12 mouse cellular contexts compared by ENCODE assay signal in the genomic region with DNA sequence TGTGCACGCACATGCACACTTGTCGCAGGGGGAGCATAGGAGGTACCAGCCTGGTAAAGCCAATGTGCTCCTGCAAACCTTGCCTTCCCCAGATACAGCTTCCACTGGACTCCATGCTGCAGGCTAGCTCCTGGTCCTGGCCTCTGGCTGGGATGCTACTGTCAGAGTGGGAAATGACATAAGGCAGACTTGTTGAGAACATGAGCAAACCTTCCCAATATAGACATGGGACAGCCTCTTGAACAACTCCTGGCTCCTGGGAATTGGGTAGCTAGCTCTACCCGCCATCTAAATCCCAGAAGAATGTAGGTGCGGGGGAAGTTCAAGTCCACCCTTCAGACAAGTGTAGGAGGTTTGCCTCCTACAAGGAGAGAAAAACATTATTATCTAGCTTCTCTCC. TPM values are rescaled to one million over a fixed set of nuclear protein-coding genes. Genes with fewer than 3 reads are reported as not detected.
A peak's percentile ranks its signal among the peaks of the same experiment; 100 is the strongest.
DNase-seq lines count a peak whose midpoint lies in the region; ATAC-seq lines count a peak whose summit lies in the region.
"Had no signal": no experiment of that assay in that cellular context is flagged by ENCODE, and none has a peak within 500 bp of the region (broad histone marks: within the 10 kb centered on the region; RNA-seq: fewer than 3 reads in every experiment).

No protein-coding gene starts in this region.

- WGBS in intestine, embryonic 14.5 days: 74% methylated on average over 4 of the region's 4 CpGs
- 85% methylated on average over 4 of the region's 4 CpGs for WGBS in intestine, embryonic 16.5 days
- WGBS in neural tube, embryonic 14.5 days: 81% methylated on average over 4 of the region's 4 CpGs

- H3K27me3 ChIP-seq in intestine, embryonic 14.5 days (replicated peaks; ENCODE audit: control insufficient read depth, insufficient read depth, low read length): no peaks in the 10 kb centered on the region
- no peaks in the 10 kb centered on the region for H3K27me3 ChIP-seq in intestine, embryonic 16.5 days (replicated peaks; ENCODE audit: control insufficient read depth, insufficient read depth, low read length)
- no peaks in the 10 kb centered on the region for H3K27me3 ChIP-seq in neural tube, embryonic 14.5 days (ENCODE audit: control insufficient read depth, insufficient read depth, low read length)

- no peak for DNase-seq in intestine, embryonic 14.5 days (ENCODE audit: low spot score)
- DNase-seq in heart, adult 8-10 months (ENCODE audit: low spot score): peak; percentile 28
- DNase-seq in heart, postnatal 10 days: peak; percentile 46 to 55
- no peak for DNase-seq in cerebellum, postnatal 25 days
- DNase-seq: embryo, embryonic 11 days; kidney, adult 2 months; thymus, adult 18-20 months had no signal

- peaks cover 14% of the 10 kb centered on the region for H3K4me1 ChIP-seq in intestine, embryonic 14.5 days (replicated peaks; ENCODE audit: control insufficient read depth, insufficient read depth, low read length)
- H3K4me1 ChIP-seq in intestine, embryonic 16.5 days (ENCODE audit: control insufficient read depth, insufficient read depth, low read length): 0 out of 2 replicates have a peak, but pooled peaks cover 2% of the 10 kb centered on the region
- peaks cover 9% of the 10 kb centered on the region; the same call in 1 of the 2 replicates for H3K4me1 ChIP-seq in neural tube, embryonic 14.5 days (ENCODE audit: control insufficient read depth, insufficient read depth, low read length)

- H3K4me3 ChIP-seq in intestine, embryonic 14.5 days (ENCODE audit: low read depth, low read length): no peak overlapping the region
- no peak overlapping the region for H3K4me3 ChIP-seq in intestine, embryonic 16.5 days (ENCODE audit: low read length)
- no peak overlapping the region for H3K4me3 ChIP-seq in neural tube, embryonic 14.5 days (ENCODE audit: low read depth, low read length)

- peak overlapping the region; percentile 38 for H3K4me2 ChIP-seq in intestine, embryonic 14.5 days (ENCODE audit: low read length)
- H3K4me2 ChIP-seq in intestine, embryonic 16.5 days (ENCODE audit: low read depth, low read length): no peak overlapping the region
- no peak overlapping the region for H3K4me2 ChIP-seq in neural tube, embryonic 14.5 days (ENCODE audit: low read depth, low read length)

- H3K9me3 ChIP-seq in intestine, embryonic 14.5 days (ENCODE audit: control insufficient read depth, low read length): no peaks in the 10 kb centered on the region
- H3K9me3 ChIP-seq in intestine, embryonic 16.5 days (ENCODE audit: control insufficient read depth, low read length): no peaks in the 10 kb centered on the region
- no peaks in the 10 kb centered on the region for H3K9me3 ChIP-seq in neural tube, embryonic 14.5 days (ENCODE audit: control insufficient read depth, low read length)

- H3K9ac ChIP-seq in intestine, embryonic 14.5 days (ENCODE audit: low read length): no peak overlapping the region
- H3K9ac ChIP-seq in intestine, embryonic 16.5 days (ENCODE audit: low read depth, low read length): no peak overlapping the region
- H3K9ac ChIP-seq in neural tube, embryonic 14.5 days (replicated peaks; ENCODE audit: low read depth, low read length): no peak overlapping the region
- H3K9ac ChIP-seq: liver, embryonic 14.5 days had no signal

- H3K27ac ChIP-seq in intestine, embryonic 14.5 days (ENCODE audit: low read depth): 0 out of 2 replicates have a peak overlapping the region, but pooled peaks have one; percentile 51
- no peak overlapping the region for H3K27ac ChIP-seq in intestine, embryonic 16.5 days (ENCODE audit: low read length)
- H3K27ac ChIP-seq in neural tube, embryonic 14.5 days (ENCODE audit: low read depth, low read length): peak overlapping the region; percentile 46; the same call in 1 of the 2 replicates
- H3K27ac ChIP-seq: liver, embryonic 14.5 days had no signal

- no peak for ATAC-seq in intestine, embryonic 14.5 days (replicated peaks; ENCODE audit: low FRiP score, low TSS enrichment, low read depth)
- ATAC-seq in intestine, embryonic 16.5 days: no peak
- no peak for ATAC-seq in neural tube, embryonic 14.5 days (ENCODE audit: low read depth)
- no peak for ATAC-seq in activated CD4-positive, CD25-positive, alpha-beta regulatory T cell, adult 4 months

- H3K36me3 ChIP-seq in intestine, embryonic 14.5 days (ENCODE audit: control insufficient read depth, insufficient read depth, low read length): no peaks in the 10 kb centered on the region
- H3K36me3 ChIP-seq in intestine, embryonic 16.5 days (ENCODE audit: control insufficient read depth, insufficient read depth, low read length): no peaks in the 10 kb centered on the region
- no peaks in the 10 kb centered on the region for H3K36me3 ChIP-seq in neural tube, embryonic 14.5 days (ENCODE audit: control insufficient read depth, insufficient read depth, low read length)

- intact Hi-C loops in heart, postnatal 10 days (cut with DNase I): no loop called here

RNA-seq across cellular contexts. Expression of a gene that starts 56.2 kb away (rescaled TPM):
- 5.9 and 6.9 TPM in 2 replicates for polyA plus RNA-seq in intestine, embryonic 14.5 days (2014; fragmentation: Nextera tagmentation; extraction: Ambion mirVana)
- 8.1 and 8.4 TPM in 2 replicates for polyA plus RNA-seq in intestine, embryonic 16.5 days (2015; fragmentation: Nextera tagmentation; extraction: Ambion mirVana)
- total RNA-seq in heart, adult 8-10 months (2022): 1 to 10 TPM; 1.2 to 2.3 (median 1.8) TPM
- 10 to 100 TPM; 13.4 to 16.0 TPM for total RNA-seq in heart, postnatal 10 days (2021)
- 21.2 and 22.7 TPM in 2 replicates for polyA plus RNA-seq in neural tube, embryonic 14.5 days (2014; fragmentation: Nextera tagmentation; extraction: Ambion mirVana)
- not detected for polyA plus RNA-seq in activated CD4-positive, CD25-positive, alpha-beta regulatory T cell, adult 4 months (2017; shearing (Covaris generic))
- total RNA-seq: CH12.LX had no signal

Comparison
In these comparisons a context has a peak if more than half of its experiments do, and no peak if none do; other contexts are left out.
1. DNase-seq: peak in heart, adult 8-10 months (single experiment) and heart, postnatal 10 days (2 of 2); none in intestine, embryonic 14.5 days (single experiment) and cerebellum, postnatal 25 days (0 of 2).